Mouse (Mus musculus): ENCODE data around the gene Hist1h1b. TPM values are rescaled to one million over a fixed set of nuclear protein-coding genes. Genes with fewer than 3 reads are reported as not detected.
A peak's percentile ranks its signal among the peaks of the same experiment; 100 is the strongest.
"Not testable (repeated sequence)": the region's sequence is repeated elsewhere in the genome, so short reads cannot be mapped to it uniquely, and the experiment has no call there.

Gene Hist1h1b
- polyA plus RNA-seq, 1 experiment from 2014 or later: 21.2 TPM

DNA sequence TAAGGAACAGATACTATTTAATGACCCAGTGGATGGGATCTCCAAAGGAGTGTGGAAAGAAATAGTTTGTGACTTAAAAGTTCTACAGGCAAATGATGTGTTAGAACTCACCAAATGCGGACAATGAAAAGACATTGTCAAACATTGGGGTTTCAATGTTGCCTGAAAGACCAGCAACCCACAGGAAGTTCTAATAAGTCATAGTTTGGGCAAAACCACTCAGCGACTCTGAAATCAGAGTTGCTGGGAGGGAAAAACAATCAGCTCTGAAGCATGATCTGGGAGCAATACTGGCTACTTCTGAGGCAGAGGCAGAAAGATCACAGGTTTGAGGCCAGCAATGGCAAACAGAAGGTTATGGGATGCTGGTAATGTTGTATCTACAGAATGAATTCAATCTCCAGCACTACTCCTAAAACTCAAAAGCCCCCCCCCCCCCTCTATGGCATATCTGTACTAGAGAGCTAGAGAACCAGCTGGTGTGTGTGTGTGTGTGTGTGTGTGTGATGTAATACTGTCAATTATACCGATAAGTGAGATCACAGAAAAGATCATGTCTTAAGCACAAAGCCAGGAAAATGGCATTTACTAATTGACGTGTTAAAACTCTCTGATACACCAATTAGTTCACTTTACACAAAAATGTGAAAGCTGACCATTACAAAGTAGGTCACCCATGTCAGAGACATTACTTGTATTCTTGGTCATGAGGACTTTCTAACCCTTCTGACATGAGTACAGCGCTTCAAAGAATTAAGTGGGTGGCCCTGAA lies 30.9 kb downstream of the Hist1h1b start:
- DNase-seq (ENCODE audit: low spot score): peak; percentile 67
- Histone ChIP-seq H3K4me2 (ENCODE audit: low read depth, severe bottlenecking) (peak overlapping the region; percentile 83), H3K36me3 (ENCODE audit: control insufficient read depth, insufficient read depth, low read length) (no peaks in the 10 kb centered on the region), H3K9me3 (ENCODE audit: control insufficient read depth, low read length) (no peaks in the 10 kb centered on the region), H3K27me3 (ENCODE audit: control insufficient read depth, insufficient read depth, low read length) (no peaks in the 10 kb centered on the region), H3K4me1 (ENCODE audit: control insufficient read depth, insufficient read depth, low read length) (no peaks in the 10 kb centered on the region), H3K4me3 (ENCODE audit: low read depth, low read length) (peak overlapping the region; percentile 56), H3K27ac (replicated peaks; ENCODE audit: low read depth, low read length) (peak overlapping the region; percentile 98), H3K9ac (ENCODE audit: low read length) (peak overlapping the region; percentile 76)
- ATAC-seq (ENCODE audit: insufficient number of reproducible peaks, low FRiP score, low TSS enrichment, low read depth): no peak
- WGBS: 5% methylated on average over 5 of the region's 5 CpGs

DNA sequence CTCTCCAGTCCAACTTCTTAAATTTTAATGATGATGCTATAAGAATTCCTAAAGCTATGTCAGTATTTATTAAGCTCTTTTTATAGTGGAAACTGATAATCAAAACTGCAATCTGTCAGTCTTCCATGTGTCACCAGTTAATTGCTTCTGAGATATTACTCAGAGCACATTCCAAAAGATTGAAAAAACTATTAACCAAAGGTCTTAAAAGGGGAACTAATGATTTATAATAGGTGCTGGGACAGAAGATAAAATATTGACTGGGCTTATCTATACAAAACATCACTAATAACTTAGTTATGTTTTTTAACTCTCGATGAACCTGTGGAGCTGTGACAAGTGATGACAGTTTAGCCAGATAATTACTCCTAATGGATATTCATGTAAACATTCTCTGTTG lies 35.4 kb downstream of the Hist1h1b start:
- DNase-seq (ENCODE audit: low spot score) (no peak), ATAC-seq (ENCODE audit: insufficient number of reproducible peaks, low FRiP score, low TSS enrichment, low read depth) (no peak)
- Histone ChIP-seq H3K4me1 (ENCODE audit: control insufficient read depth, insufficient read depth, low read length) (no peaks in the 10 kb centered on the region), H3K4me3 (ENCODE audit: low read depth, low read length) (no peak overlapping the region), H3K9ac (ENCODE audit: low read length) (no peak overlapping the region), H3K4me2 (ENCODE audit: low read depth, severe bottlenecking) (no peak overlapping the region), H3K27ac (replicated peaks; ENCODE audit: low read depth, low read length) (no peak overlapping the region), H3K36me3 (ENCODE audit: control insufficient read depth, insufficient read depth, low read length) (no peaks in the 10 kb centered on the region), H3K27me3 (ENCODE audit: control insufficient read depth, insufficient read depth, low read length) (no peaks in the 10 kb centered on the region), H3K9me3 (ENCODE audit: control insufficient read depth, low read length) (no peaks in the 10 kb centered on the region)
- 87% methylated on average over 1 of the region's 1 CpGs for WGBS

DNA sequence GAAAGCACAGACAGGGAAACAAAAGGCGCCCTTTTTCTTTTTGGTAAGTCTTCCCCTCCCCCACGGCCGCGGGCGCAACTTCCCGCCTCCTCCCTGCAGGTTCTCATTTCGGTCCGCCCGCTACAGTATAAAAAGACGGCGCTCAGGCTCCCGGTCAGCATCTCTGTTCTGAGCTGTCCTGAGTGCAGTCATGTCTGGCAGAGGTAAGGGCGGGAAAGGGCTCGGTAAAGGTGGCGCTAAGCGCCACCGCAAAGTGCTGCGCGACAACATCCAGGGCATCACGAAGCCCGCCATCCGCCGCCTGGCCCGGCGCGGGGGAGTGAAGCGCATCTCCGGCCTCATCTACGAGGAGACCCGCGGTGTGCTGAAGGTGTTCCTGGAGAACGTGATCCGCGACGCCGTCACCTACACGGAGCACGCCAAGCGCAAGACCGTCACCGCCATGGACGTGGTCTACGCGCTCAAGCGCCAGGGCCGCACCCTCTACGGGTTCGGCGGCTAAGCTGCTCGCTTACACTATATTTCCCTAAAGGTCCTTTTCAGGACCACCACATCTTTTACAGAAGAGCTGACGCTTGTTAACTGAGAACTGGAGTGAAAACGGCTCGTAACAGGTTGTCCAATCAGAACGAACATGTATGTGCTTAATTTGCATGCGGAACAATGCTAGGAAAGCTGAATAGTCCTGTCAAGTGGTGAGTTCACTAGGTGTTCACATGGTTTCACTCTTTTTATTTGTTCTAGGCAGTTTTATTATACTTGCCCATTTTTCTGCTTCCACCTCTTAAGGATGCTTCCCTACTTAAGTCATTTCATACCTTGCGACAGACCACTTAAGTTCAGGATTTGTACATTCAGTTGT lies 45.3 kb downstream of the Hist1h1b start, which contains the start of gene Hist1h4j:
Gene Hist1h4j (plus strand): TSS at position 159 of the 862 bp plus-strand sequence.
- H3K36me3 ChIP-seq (ENCODE audit: control insufficient read depth, insufficient read depth, low read length); H3K27me3 ChIP-seq (ENCODE audit: control insufficient read depth, insufficient read depth, low read length); H3K9me3 ChIP-seq (ENCODE audit: control insufficient read depth, low read length); H3K4me1 ChIP-seq (ENCODE audit: control insufficient read depth, insufficient read depth, low read length): not testable (repeated sequence)
- peak within 1 kb of the TSS; percentile 98 for H3K27ac ChIP-seq (replicated peaks; ENCODE audit: low read depth, low read length)
- DNase-seq (ENCODE audit: low spot score) (peak; percentile 99), ATAC-seq (ENCODE audit: insufficient number of reproducible peaks, low FRiP score, low TSS enrichment, low read depth) (peak; percentile 92)
- peak within 1 kb of the TSS; percentile 52 for H3K4me2 ChIP-seq (ENCODE audit: low read depth, severe bottlenecking)
- H3K4me3 ChIP-seq (ENCODE audit: low read depth, low read length): peak within 1 kb of the TSS; percentile 38
- peak within 1 kb of the TSS; percentile 90 for H3K9ac ChIP-seq (ENCODE audit: low read length)
- under 1% methylated on average over 43 of the region's 56 CpGs for WGBS

DNA sequence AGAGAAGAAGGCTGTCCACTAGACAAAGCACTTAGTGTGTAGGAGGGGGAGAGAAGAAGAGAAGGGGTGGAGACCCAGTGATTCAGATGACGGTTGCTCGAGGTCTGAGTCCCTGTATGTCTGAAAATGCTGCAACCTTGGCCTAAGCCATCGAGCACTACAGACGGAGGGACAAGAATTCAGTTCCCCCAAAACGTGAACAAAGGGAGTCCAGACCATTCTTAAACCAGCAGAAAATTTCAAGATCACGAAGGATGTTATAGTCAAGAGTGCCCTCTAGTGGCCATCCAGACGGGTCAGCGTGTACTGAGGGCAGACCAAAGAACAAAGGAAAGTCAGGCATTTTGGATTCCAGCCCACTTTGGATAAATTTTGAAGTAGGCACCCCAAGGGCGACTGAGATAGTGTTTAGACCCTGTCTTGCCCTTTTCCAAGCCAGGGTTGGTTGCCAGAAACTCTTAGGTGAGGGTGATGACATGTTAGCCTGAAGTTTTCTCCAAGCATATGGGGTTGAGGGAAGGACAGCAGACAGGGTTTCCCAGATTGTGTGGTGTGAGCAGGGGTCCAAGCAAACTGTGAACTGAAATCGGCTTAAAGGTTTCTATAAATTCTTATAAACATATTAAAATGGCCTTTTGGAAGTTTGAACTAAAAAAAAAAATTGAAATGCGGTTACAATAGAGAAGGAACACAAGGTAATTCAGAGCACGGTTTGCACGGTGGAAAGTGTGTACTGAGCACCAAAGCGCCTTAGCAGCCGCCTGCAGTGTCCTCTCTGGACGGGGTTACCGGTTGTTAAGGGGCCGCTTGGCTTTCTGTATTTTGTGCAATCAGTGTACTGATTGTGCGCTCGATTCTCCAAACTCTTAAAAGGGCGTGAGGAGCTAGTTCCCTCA lies 46.2 kb downstream of the Hist1h1b start:
- peak; percentile 87 for DNase-seq (ENCODE audit: low spot score)
- Histone ChIP-seq H3K4me2 (ENCODE audit: low read depth, severe bottlenecking) (peak overlapping the region; percentile 52), H3K9me3 (ENCODE audit: control insufficient read depth, low read length) (no peaks in the 10 kb centered on the region), H3K27ac (replicated peaks; ENCODE audit: low read depth, low read length) (peak overlapping the region; percentile 98), H3K9ac (ENCODE audit: low read length) (peak overlapping the region; percentile 90), H3K27me3 (ENCODE audit: control insufficient read depth, insufficient read depth, low read length) (no peaks in the 10 kb centered on the region), H3K4me3 (ENCODE audit: low read depth, low read length) (peak overlapping the region; percentile 38), H3K36me3 (ENCODE audit: control insufficient read depth, insufficient read depth, low read length) (no peaks in the 10 kb centered on the region), H3K4me1 (ENCODE audit: control insufficient read depth, insufficient read depth, low read length) (no peaks in the 10 kb centered on the region)
- under 1% methylated on average over 21 of the region's 21 CpGs for WGBS
- peak; percentile 77 for ATAC-seq (ENCODE audit: insufficient number of reproducible peaks, low FRiP score, low TSS enrichment, low read depth)

DNA sequence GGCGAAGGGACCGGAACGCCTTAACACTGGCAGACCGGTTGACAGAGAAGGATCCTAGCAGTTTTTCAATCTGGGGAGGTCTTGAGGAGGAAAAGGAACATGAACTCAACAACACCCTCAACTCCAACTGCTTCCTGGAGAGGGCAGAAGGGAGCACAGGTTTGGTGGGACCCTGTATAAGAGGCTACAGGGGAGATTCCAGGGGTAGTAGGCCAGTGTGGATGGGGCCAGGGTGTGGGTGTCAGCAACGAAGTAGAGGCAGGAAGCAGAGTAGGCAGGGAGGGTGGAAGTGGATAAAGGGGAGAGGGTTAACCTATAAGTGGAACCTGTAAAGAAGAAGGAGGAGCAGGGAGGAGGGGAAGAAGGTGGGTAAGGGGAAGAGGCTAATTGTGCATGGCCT lies 47.0 kb downstream of the Hist1h1b start:
- Histone ChIP-seq H3K4me3 (ENCODE audit: low read depth, low read length) (no peak overlapping the region), H3K4me1 (ENCODE audit: control insufficient read depth, insufficient read depth, low read length) (no peaks in the 10 kb centered on the region), H3K27me3 (ENCODE audit: control insufficient read depth, insufficient read depth, low read length) (no peaks in the 10 kb centered on the region), H3K36me3 (ENCODE audit: control insufficient read depth, insufficient read depth, low read length) (no peaks in the 10 kb centered on the region), H3K27ac (replicated peaks; ENCODE audit: low read depth, low read length) (peak overlapping the region; percentile 98), H3K4me2 (ENCODE audit: low read depth, severe bottlenecking) (no peak overlapping the region), H3K9me3 (ENCODE audit: control insufficient read depth, low read length) (no peaks in the 10 kb centered on the region), H3K9ac (ENCODE audit: low read length) (peak overlapping the region; percentile 90)
- 70% methylated on average over 5 of the region's 5 CpGs for WGBS
- DNase-seq (ENCODE audit: low spot score) (peak; percentile 64), ATAC-seq (ENCODE audit: insufficient number of reproducible peaks, low FRiP score, low TSS enrichment, low read depth) (peak; percentile 26)

Small RNA genes within 50 kb of the gene (microRNA-seq; reads per million reads assigned to microRNA genes)
- gene Gm19658 (not detected), gene Gm44346 (not detected), gene Gm44454 (not detected)

Other genes starting within 250 kb of the Hist1h1b start
- 9.6 and 13.1 TPM in 2 replicates for gene Zkscan8, start 249.5 kb downstream of the Hist1h1b start, polyA plus RNA-seq (2014; fragmentation: Nextera tagmentation; extraction: Ambion mirVana)
- gene Olfr1366, start 237.8 kb downstream of the Hist1h1b start, polyA plus RNA-seq (2014; fragmentation: Nextera tagmentation; extraction: Ambion mirVana): 0.09 and 0.21 TPM in 2 replicates
- 0.05 TPM in 1 of 2 replicates, not detected in the other for gene Olfr1535, start 220.7 kb downstream of the Hist1h1b start, polyA plus RNA-seq (2014; fragmentation: Nextera tagmentation; extraction: Ambion mirVana)
- gene Olfr1364, start 198.9 kb downstream of the Hist1h1b start, polyA plus RNA-seq (2014; fragmentation: Nextera tagmentation; extraction: Ambion mirVana): not detected in 2 replicates
- gene Olfr1362, start 166.6 kb downstream of the Hist1h1b start, polyA plus RNA-seq (2014; fragmentation: Nextera tagmentation; extraction: Ambion mirVana): not detected in 2 replicates
- not detected in 2 replicates for gene Olfr11, start 138.1 kb downstream of the Hist1h1b start, polyA plus RNA-seq (2014; fragmentation: Nextera tagmentation; extraction: Ambion mirVana)
- not detected in 2 replicates for gene Olfr1361, start 117.2 kb downstream of the Hist1h1b start, polyA plus RNA-seq (2014; fragmentation: Nextera tagmentation; extraction: Ambion mirVana)
- gene Olfr1360, start 103.2 kb downstream of the Hist1h1b start, polyA plus RNA-seq (2014; fragmentation: Nextera tagmentation; extraction: Ambion mirVana): not detected in 2 replicates
- gene Olfr1359, start 82.5 kb downstream of the Hist1h1b start, polyA plus RNA-seq (2014; fragmentation: Nextera tagmentation; extraction: Ambion mirVana): not detected in 2 replicates
- 2.2 and 2.9 TPM in 2 replicates for gene Hist1h2bl, start 64.5 kb downstream of the Hist1h1b start, polyA plus RNA-seq (2014; fragmentation: Nextera tagmentation; extraction: Ambion mirVana)
- 16.9 and 20.4 TPM in 2 replicates for gene Hist1h2ai, start 64.2 kb downstream of the Hist1h1b start, polyA plus RNA-seq (2014; fragmentation: Nextera tagmentation; extraction: Ambion mirVana)
- 13.2 and 15.5 TPM in 2 replicates for gene Hist1h3h, start 63.0 kb downstream of the Hist1h1b start, polyA plus RNA-seq (2014; fragmentation: Nextera tagmentation; extraction: Ambion mirVana)
- gene Hist1h2bm, start 58.6 kb downstream of the Hist1h1b start, polyA plus RNA-seq (2014; fragmentation: Nextera tagmentation; extraction: Ambion mirVana): 7.6 and 9.2 TPM in 2 replicates
- gene Hist1h4j, start 45.6 kb downstream of the Hist1h1b start, polyA plus RNA-seq (2014; fragmentation: Nextera tagmentation; extraction: Ambion mirVana): 1.1 and 1.7 TPM in 2 replicates
- 3.4 and 7.1 TPM in 2 replicates for gene Hist1h4k, start 30.1 kb downstream of the Hist1h1b start, polyA plus RNA-seq (2014; fragmentation: Nextera tagmentation; extraction: Ambion mirVana)
- gene Hist1h2ak, start 26.8 kb downstream of the Hist1h1b start, polyA plus RNA-seq (2014; fragmentation: Nextera tagmentation; extraction: Ambion mirVana): 6.1 and 9.4 TPM in 2 replicates
- 1.8 and 2.6 TPM in 2 replicates for gene Hist1h2bn, start 26.5 kb downstream of the Hist1h1b start, polyA plus RNA-seq (2014; fragmentation: Nextera tagmentation; extraction: Ambion mirVana)
- gene Hist1h3i, start 2.7 kb upstream of the Hist1h1b start, polyA plus RNA-seq (2014; fragmentation: Nextera tagmentation; extraction: Ambion mirVana): 294 and 298 TPM in 2 replicates
- 7.5 and 10.7 TPM in 2 replicates for gene Hist1h2an, start 6.6 kb upstream of the Hist1h1b start, polyA plus RNA-seq (2014; fragmentation: Nextera tagmentation; extraction: Ambion mirVana)
- 1.7 and 4.9 TPM in 2 replicates for gene Hist1h2bp, start 6.8 kb upstream of the Hist1h1b start, polyA plus RNA-seq (2014; fragmentation: Nextera tagmentation; extraction: Ambion mirVana)
- 21.3 and 25.2 TPM in 2 replicates for gene Hist1h2bq, start 29.6 kb upstream of the Hist1h1b start, polyA plus RNA-seq (2014; fragmentation: Nextera tagmentation; extraction: Ambion mirVana)
- gene Hist1h2ao, start 29.8 kb upstream of the Hist1h1b start, polyA plus RNA-seq (2014; fragmentation: Nextera tagmentation; extraction: Ambion mirVana): 2.5 and 3.6 TPM in 2 replicates
- not detected in 2 replicates for gene Hist1h4m, start 31.1 kb upstream of the Hist1h1b start, polyA plus RNA-seq (2014; fragmentation: Nextera tagmentation; extraction: Ambion mirVana)
- gene Hist1h4n, start 51.6 kb upstream of the Hist1h1b start, polyA plus RNA-seq (2014; fragmentation: Nextera tagmentation; extraction: Ambion mirVana): 11.8 and 15.0 TPM in 2 replicates
- gene Hist1h2ap, start 52.9 kb upstream of the Hist1h1b start, polyA plus RNA-seq (2014; fragmentation: Nextera tagmentation; extraction: Ambion mirVana): 6,460 and 6,662 TPM in 2 replicates
- gene Hist1h2br, start 53.1 kb upstream of the Hist1h1b start, polyA plus RNA-seq (2014; fragmentation: Nextera tagmentation; extraction: Ambion mirVana): 21.5 and 24.2 TPM in 2 replicates
- gene Zfp184, start 164.5 kb upstream of the Hist1h1b start, polyA plus RNA-seq (2014; fragmentation: Nextera tagmentation; extraction: Ambion mirVana): 26.9 and 28.8 TPM in 2 replicates
- gene Pom121l2, start 200.6 kb upstream of the Hist1h1b start, polyA plus RNA-seq (2014; fragmentation: Nextera tagmentation; extraction: Ambion mirVana): 0.31 and 0.38 TPM in 2 replicates
- 0.20 and 0.21 TPM in 2 replicates for gene Prss16, start 229.1 kb upstream of the Hist1h1b start, polyA plus RNA-seq (2014; fragmentation: Nextera tagmentation; extraction: Ambion mirVana)

Data from limb, embryonic 11.5 days (tissue).